Mouse (Mus musculus): ENCODE measurements around the gene Szrd1.

The Szrd1 gene

DNA sequence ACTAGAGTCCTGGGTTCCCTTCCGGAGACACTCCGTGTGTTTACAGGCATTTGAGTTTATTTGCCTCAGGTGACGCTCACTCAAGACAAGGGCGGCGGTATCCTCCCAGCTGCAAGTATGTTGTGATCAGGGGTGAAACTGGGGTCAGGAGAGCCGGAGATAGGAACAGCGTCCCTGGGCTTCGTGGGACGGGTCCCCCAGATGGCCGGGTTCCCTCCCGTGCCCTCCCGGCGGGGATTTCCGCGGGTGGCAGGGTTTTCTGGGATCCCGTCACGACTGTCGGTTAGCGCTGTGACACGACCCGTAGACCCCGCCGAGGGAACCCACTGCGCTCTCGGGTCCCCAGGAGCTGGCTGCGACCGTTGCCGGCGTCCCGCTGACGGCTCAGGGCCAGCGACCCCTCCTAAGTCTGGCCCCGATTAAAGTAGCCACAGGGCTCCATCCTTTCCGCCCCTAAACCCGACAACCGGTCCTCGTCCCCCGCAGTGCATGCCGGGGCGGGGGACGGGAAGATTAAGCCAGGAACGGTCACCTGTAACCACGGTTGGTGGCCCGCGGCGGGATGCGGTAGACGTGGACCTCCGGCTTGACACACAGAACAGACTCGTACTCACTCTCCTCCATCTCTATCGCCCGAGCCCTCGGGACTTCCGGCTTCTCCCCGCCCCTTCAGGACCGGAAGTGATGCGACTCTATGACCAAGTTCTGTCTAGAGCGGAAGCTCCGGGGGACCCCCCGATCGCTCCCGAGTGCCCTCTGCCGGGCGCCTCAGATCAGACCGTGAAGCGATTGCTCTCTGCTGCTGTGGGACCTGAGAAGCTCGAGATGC is 61.7 kb downstream of the Szrd1 start, which contains the start of gene Necap2:
Gene Necap2, minus strand, starts transcription at position 677 of the 829 bp plus-strand sequence.
- H3K4me1 ChIP-seq (replicated peaks; ENCODE audit: low read depth, low read length) = peaks cover 37% of the 10 kb centered on the region
- no peaks in the 10 kb centered on the region for H3K9me3 ChIP-seq (ENCODE audit: low read length)
- H3K36me3 ChIP-seq (ENCODE audit: insufficient read depth, low read length) = peaks cover 30% of the 10 kb centered on the region
- TF ChIP-seq CTCF (conservative IDR thresholded peaks at IDR 0.05; ENCODE audit: low read length) (peak; percentile 54), POU5F1 (IDR thresholded peaks at IDR 0.05; ENCODE audit: borderline replicate concordance, low read length) (no peak), NANOG (IDR thresholded peaks at IDR 0.05; ENCODE audit: borderline replicate concordance, low read length) (no peak)
- H3K4me3 ChIP-seq (replicated peaks; ENCODE audit: low read length) = peak within 1 kb of the TSS; percentile 100
- H3K27me3 ChIP-seq (ENCODE audit: insufficient read depth, low read length) = no peaks in the 10 kb centered on the region

DNA sequence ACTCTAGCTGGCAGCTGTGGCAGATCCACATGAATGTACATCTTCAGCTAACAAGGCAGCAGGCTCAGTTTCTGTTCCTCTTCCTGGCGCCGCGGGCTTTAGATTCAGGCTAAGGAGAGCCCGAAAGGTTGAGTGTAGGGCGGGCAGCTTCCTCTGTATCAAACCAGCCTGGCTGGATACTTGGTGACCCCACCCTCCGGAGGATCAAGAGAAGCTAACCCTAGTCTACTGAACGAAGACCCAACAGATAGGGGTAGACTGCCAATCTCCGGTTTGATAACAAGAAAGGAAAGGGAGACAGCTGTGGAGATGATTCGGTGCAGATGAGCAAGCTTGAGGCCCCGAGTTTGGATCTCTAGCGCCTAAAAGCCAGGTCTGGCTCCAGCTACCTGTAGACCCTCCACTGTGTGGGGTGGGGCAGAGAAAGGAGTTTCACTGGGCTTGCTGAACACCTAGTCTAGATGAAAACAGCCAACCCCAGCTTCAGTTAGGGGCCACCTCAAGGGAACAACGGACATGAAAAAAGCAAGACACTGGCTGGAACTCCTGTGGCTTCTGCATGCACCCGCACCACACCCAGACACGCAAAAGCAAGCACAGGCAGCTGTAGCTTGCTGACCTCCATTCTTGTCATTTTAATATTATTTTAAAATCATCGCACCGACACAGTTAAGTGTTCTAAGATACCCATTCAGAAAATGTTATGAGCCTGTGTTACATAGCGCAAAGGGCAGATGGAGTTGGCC is 62.6 kb downstream of the Szrd1 start:
- Histone ChIP-seq H3K4me3 (replicated peaks; ENCODE audit: low read length) (peak overlapping the region; percentile 100), H3K4me1 (replicated peaks; ENCODE audit: low read depth, low read length) (peaks cover 37% of the 10 kb centered on the region), H3K9me3 (ENCODE audit: low read length) (no peaks in the 10 kb centered on the region), H3K36me3 (ENCODE audit: insufficient read depth, low read length) (peaks cover 40% of the 10 kb centered on the region), H3K27me3 (ENCODE audit: insufficient read depth, low read length) (no peaks in the 10 kb centered on the region)
- TF ChIP-seq POU5F1 (IDR thresholded peaks at IDR 0.05; ENCODE audit: borderline replicate concordance, low read length) (no peak), CTCF (conservative IDR thresholded peaks at IDR 0.05; ENCODE audit: low read length) (no peak)

DNA sequence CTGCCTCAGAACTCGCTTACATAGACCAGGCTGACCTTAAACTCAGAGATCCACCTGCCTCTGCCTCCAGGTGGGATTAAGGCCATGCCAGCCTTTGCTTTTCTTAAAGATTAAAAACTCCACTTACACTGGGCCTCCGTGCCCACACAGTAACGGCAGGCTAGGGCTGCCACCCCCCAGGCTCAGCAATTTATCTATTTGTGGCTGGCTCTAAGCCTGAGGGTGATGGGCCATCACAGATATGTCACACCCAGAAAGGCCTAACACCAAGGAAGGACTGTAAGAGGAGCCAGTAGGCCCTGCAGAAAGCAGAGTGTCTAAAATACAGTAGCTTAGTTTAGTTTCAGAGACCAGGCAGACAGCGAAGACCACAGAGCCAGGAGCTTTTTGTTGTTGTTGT is 65.5 kb downstream of the Szrd1 start:
- TF ChIP-seq NANOG (IDR thresholded peaks at IDR 0.05; ENCODE audit: borderline replicate concordance, low read length) = no peak
- TF ChIP-seq POU5F1 (IDR thresholded peaks at IDR 0.05; ENCODE audit: borderline replicate concordance, low read length) = no peak
- TF ChIP-seq CTCF (conservative IDR thresholded peaks at IDR 0.05; ENCODE audit: low read length) = no peak
- Histone ChIP-seq H3K4me3 (replicated peaks; ENCODE audit: low read length) (no peak overlapping the region), H3K36me3 (ENCODE audit: insufficient read depth, low read length) (peaks cover 68% of the 10 kb centered on the region), H3K27me3 (ENCODE audit: insufficient read depth, low read length) (no peaks in the 10 kb centered on the region), H3K9me3 (ENCODE audit: low read length) (no peaks in the 10 kb centered on the region), H3K4me1 (replicated peaks; ENCODE audit: low read depth, low read length) (peaks cover 34% of the 10 kb centered on the region)

DNA sequence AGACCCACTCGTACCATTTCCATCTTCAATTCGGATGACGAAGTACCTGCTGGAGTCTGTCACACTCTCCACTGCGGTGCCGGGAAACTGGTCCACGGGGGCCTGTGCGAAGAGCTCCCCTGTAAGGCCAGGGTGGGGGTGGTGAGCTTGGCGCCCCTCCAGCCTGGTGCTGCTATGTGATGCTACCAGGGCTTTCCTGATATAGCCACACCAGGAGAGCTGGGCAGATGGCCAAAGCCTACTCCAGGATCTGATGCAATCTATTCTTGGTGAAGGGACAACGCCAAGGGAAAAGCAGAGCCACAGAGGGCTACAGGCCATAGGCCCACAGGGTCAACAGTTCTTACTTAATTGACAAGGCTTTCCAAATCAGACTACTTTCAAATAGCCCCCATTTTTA is 65.9 kb downstream of the Szrd1 start:
- no peak for TF ChIP-seq CTCF (conservative IDR thresholded peaks at IDR 0.05; ENCODE audit: low read length)
- TF ChIP-seq POU5F1 (IDR thresholded peaks at IDR 0.05; ENCODE audit: borderline replicate concordance, low read length) = no peak
- no peak for TF ChIP-seq NANOG (IDR thresholded peaks at IDR 0.05; ENCODE audit: borderline replicate concordance, low read length)
- Histone ChIP-seq H3K4me3 (replicated peaks; ENCODE audit: low read length) (no peak overlapping the region), H3K9me3 (ENCODE audit: low read length) (no peaks in the 10 kb centered on the region), H3K27me3 (ENCODE audit: insufficient read depth, low read length) (no peaks in the 10 kb centered on the region), H3K36me3 (ENCODE audit: insufficient read depth, low read length) (peaks cover 72% of the 10 kb centered on the region), H3K4me1 (replicated peaks; ENCODE audit: low read depth, low read length) (peaks cover 29% of the 10 kb centered on the region)

DNA sequence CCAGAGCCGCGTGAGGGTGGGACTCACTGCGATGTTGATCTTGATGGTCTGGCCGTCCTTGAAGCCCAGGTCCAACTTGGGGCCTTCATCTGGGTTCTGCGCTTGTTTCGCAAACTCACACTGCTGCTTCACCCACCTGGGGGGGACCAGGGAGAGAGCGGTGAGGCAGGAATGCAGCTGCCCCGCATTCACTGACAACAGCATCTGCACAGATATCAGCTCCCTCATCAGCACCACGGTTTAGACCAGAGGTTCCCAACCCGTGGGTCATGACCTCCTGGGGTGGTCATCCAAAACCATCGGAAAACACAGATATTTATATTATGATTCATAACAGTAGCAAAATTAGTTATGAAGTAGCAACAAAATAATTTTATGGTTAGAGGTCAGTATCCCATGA is 67.1 kb downstream of the Szrd1 start:
- H3K4me1 ChIP-seq (replicated peaks; ENCODE audit: low read depth, low read length) = peaks cover 24% of the 10 kb centered on the region
- no peak overlapping the region for H3K4me3 ChIP-seq (replicated peaks; ENCODE audit: low read length)
- H3K36me3 ChIP-seq (ENCODE audit: insufficient read depth, low read length) = peaks cover 84% of the 10 kb centered on the region
- TF ChIP-seq CTCF (conservative IDR thresholded peaks at IDR 0.05; ENCODE audit: low read length) (no peak), NANOG (IDR thresholded peaks at IDR 0.05; ENCODE audit: borderline replicate concordance, low read length) (no peak), POU5F1 (IDR thresholded peaks at IDR 0.05; ENCODE audit: borderline replicate concordance, low read length) (no peak)
- no peaks in the 10 kb centered on the region for H3K27me3 ChIP-seq (ENCODE audit: insufficient read depth, low read length)
- H3K9me3 ChIP-seq (ENCODE audit: low read length) = no peaks in the 10 kb centered on the region

DNA sequence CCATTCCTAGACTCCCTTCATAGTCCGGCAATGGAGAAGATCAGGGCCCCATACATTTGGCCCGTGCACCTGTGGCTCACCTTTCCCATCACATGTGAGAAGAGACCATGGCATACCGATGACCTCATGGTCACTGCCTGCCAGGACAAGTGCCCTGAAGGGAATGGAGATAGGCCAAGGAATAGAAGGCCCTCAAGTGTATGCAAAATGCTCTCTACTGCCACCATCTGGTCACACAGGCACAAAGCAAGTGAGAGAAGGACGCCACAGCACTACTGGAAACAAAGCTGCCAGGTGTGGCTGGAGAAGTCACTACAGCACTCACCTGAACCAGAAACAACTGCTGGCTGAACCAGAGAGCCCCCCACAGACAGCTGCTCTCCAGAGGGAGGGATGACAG is 69.8 kb downstream of the Szrd1 start:
- Histone ChIP-seq H3K9me3 (ENCODE audit: low read length) (no peaks in the 10 kb centered on the region), H3K27me3 (ENCODE audit: insufficient read depth, low read length) (no peaks in the 10 kb centered on the region), H3K4me3 (replicated peaks; ENCODE audit: low read length) (no peak overlapping the region), H3K36me3 (ENCODE audit: insufficient read depth, low read length) (peaks cover 93% of the 10 kb centered on the region), H3K4me1 (replicated peaks; ENCODE audit: low read depth, low read length) (peaks cover 12% of the 10 kb centered on the region)
- TF ChIP-seq CTCF (conservative IDR thresholded peaks at IDR 0.05; ENCODE audit: low read length) = peak; percentile 50
- no peak for TF ChIP-seq POU5F1 (IDR thresholded peaks at IDR 0.05; ENCODE audit: borderline replicate concordance, low read length)

DNA sequence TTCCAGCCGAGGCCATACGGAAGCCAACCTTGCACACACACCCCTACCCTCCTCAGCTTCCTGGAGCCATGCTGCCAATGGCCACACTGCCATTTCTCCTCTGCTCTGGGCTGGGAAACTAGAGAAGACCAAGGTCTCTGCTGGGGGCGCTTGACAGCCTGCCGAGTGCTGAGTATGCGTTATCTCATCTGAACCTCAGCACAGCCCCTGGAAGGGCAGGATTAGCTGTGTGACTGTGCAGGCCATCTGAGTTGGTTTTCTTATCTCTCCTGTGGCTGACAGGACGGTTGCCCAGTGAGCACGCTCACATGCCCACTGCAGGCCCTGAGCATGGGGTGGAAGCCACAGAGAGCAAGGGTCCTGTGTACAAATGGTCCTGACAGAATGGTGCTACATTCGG is 70.9 kb downstream of the Szrd1 start:
- Histone ChIP-seq H3K9me3 (ENCODE audit: low read length) (no peaks in the 10 kb centered on the region), H3K36me3 (ENCODE audit: insufficient read depth, low read length) (peaks cover 83% of the 10 kb centered on the region), H3K27me3 (ENCODE audit: insufficient read depth, low read length) (no peaks in the 10 kb centered on the region), H3K4me1 (replicated peaks; ENCODE audit: low read depth, low read length) (peaks cover 17% of the 10 kb centered on the region), H3K4me3 (replicated peaks; ENCODE audit: low read length) (no peak overlapping the region)
- TF ChIP-seq CTCF (conservative IDR thresholded peaks at IDR 0.05; ENCODE audit: low read length) (no peak), NANOG (IDR thresholded peaks at IDR 0.05; ENCODE audit: borderline replicate concordance, low read length) (no peak), POU5F1 (IDR thresholded peaks at IDR 0.05; ENCODE audit: borderline replicate concordance, low read length) (no peak)

DNA sequence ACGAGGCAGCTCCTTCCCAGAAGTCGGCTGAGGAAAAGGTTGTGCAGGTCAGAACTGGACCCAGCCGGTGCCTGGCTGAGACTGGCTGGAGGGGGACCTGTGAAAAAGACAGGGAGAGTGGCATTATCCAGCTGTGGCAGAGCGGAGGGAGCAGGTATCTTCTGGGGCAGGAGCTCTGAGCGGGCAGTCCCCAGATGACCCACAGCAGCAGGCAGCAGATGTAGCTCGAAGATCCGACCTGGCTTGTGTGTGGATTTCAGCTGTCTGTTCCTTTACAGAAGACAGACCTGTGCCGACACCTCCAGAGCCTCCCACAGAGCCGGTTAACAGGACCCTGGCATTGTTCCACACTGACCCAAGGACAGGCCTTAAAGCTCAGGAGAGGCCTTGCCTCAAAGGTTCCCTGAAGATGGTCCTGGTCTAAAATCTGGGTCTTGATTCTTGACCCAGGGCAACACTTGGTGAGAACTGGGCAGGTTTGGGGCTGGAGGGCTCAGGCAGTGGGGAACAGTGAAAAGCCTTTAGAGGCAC is 72.0 kb downstream of the Szrd1 start:
- no peaks in the 10 kb centered on the region for H3K27me3 ChIP-seq (ENCODE audit: insufficient read depth, low read length)
- H3K4me1 ChIP-seq (replicated peaks; ENCODE audit: low read depth, low read length) = peaks cover 14% of the 10 kb centered on the region
- TF ChIP-seq POU5F1 (IDR thresholded peaks at IDR 0.05; ENCODE audit: borderline replicate concordance, low read length) (no peak), NANOG (IDR thresholded peaks at IDR 0.05; ENCODE audit: borderline replicate concordance, low read length) (no peak), CTCF (conservative IDR thresholded peaks at IDR 0.05; ENCODE audit: low read length) (no peak)
- no peaks in the 10 kb centered on the region for H3K9me3 ChIP-seq (ENCODE audit: low read length)
- H3K4me3 ChIP-seq (replicated peaks; ENCODE audit: low read length) = no peak overlapping the region
- peaks cover 72% of the 10 kb centered on the region for H3K36me3 ChIP-seq (ENCODE audit: insufficient read depth, low read length)

Measured in E14TG2a.4 (cell line).